Mouse (Mus musculus) forebrain, embryonic 11.5 days (tissue): ENCODE data around the gene Aldh18a1. TPM values are rescaled to one million over a fixed set of nuclear protein-coding genes. Genes with fewer than 3 reads are reported as not detected.
"Not testable (repeated sequence)": the region's sequence is repeated elsewhere in the genome, so short reads cannot be mapped to it uniquely, and the experiment has no call there.

Experiments
- ATAC-seq: fragments of 200-750 bp; cut with Nextera tagmentation; replicated peaks from 2 replicates; pipeline ENCODE4 v1.8.0; 2017; ENCODE audit warnings: moderate TSS enrichment; ENCODE audit not compliant: low FRiP score
- DNase-seq: peaks from one replicate; pipeline ENCODE4 v3.0.0-alpha.2; 2017; ENCODE audit warnings: low spot score
- H3K27ac ChIP-seq: fragments of 300-500 bp; sonication (generic); 2 replicates; pipeline ENCODE4 v1.5.1; 2014; ENCODE audit warnings: low read depth, low read length
- H3K27me3 ChIP-seq: fragments of 300-500 bp; sonication (generic); 2 replicates; pipeline ENCODE4 v1.6.1; 2014; ENCODE audit warnings: mild to moderate bottlenecking, low read length, mixed read lengths; ENCODE audit not compliant: control insufficient read depth, insufficient read depth
- H3K36me3 ChIP-seq: fragments of 300-500 bp; sonication (generic); 2 replicates; pipeline ENCODE4 v1.6.1; 2014; ENCODE audit warnings: mild to moderate bottlenecking, low read length, moderate library complexity, mixed read lengths; ENCODE audit not compliant: control insufficient read depth, insufficient read depth
- H3K4me1 ChIP-seq: fragments of 300-500 bp; sonication (generic); replicated peaks from 2 replicates; pipeline ENCODE4 v1.6.1; 2014; ENCODE audit warnings: low read length, mixed read lengths; ENCODE audit not compliant: control insufficient read depth, insufficient read depth
- H3K4me2 ChIP-seq: fragments of 300-500 bp; sonication (generic); 2 replicates; pipeline ENCODE4 v1.6.1; 2014; ENCODE audit warnings: low read depth, mild to moderate bottlenecking, low read length, moderate library complexity, mixed read lengths; ENCODE audit not compliant: severe bottlenecking
- H3K4me3 ChIP-seq: fragments of 300-500 bp; sonication (generic); 2 replicates; pipeline ENCODE4 v1.5.1; 2014; ENCODE audit warnings: low read depth, low read length
- H3K9ac ChIP-seq: fragments of 300-500 bp; sonication (generic); 2 replicates; pipeline ENCODE4 v1.6.1; 2014; ENCODE audit warnings: low read length
- H3K9me3 ChIP-seq: fragments of 300-500 bp; sonication (generic); 2 replicates; pipeline ENCODE4 v1.6.1; 2016; ENCODE audit warnings: low read length, mixed read lengths; ENCODE audit not compliant: control insufficient read depth
- WGBS: fragments of 180-500 bp; shearing (Covaris S2); extraction: QIAGEN DNeasy Blood & Tissue Kit; methylation state at CpG from one replicate; pipeline ENCODE4 v1.1.7; 2014; 5-methylcytosine and 5-hydroxymethylcytosine counted together
- polyA plus RNA-seq: library from polyadenylated mRNA; unstranded; fragments of >200 nt; fragmentation: Nextera tagmentation; extraction: Ambion mirVana; gene quantifications from 2 replicates; pipeline ENCODE4 v1.2.1, GENCODE M21; 2014

Gene Aldh18a1
- polyA plus RNA-seq, 1 experiment from 2014 or later = 109 TPM

- no peak overlapping the region for H3K27ac ChIP-seq
- H3K4me1 ChIP-seq = no peaks in the 10 kb centered on the region
- H3K9me3 ChIP-seq = no peaks in the 10 kb centered on the region
- no peaks in the 10 kb centered on the region for H3K27me3 ChIP-seq
- H3K36me3 ChIP-seq = no peaks in the 10 kb centered on the region
- 82% methylated on average over 12 of the region's 12 CpGs for WGBS
- H3K9ac ChIP-seq = no peak overlapping the region
- no peak for ATAC-seq
- no peak overlapping the region for H3K4me2 ChIP-seq
- no peak for DNase-seq
- no peak overlapping the region for H3K4me3 ChIP-seq
Observed at GRCm38 (mm10) chr19:40625935-40626334, 37.7 kb upstream of the Aldh18a1 start.

DNA sequence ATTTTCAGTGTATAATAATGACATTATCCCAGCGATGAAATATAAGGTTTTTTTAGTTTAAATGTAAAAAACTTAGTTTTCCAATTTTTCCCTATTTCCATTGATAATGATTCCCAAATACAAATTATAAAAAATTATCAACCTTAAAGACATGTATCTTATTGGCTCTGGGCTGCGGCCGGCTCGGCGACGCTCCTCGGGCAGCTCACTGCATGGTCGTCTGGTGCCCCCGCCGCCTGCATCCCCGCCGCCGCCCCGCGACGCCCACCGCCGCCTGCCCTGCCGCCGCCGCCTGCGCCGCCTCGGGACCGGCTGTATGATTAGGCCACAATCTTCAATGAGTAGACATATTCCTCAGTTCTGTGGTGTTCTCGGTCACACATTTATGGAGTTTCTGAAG is 33.4 kb upstream of the Aldh18a1 start:
- H3K27me3 ChIP-seq, H3K4me1 ChIP-seq, ATAC-seq, H3K4me3 ChIP-seq, H3K4me2 ChIP-seq, H3K36me3 ChIP-seq, DNase-seq, H3K9me3 ChIP-seq, H3K9ac ChIP-seq, H3K27ac ChIP-seq: not testable (repeated sequence)
- 42% methylated on average over 11 of the region's 26 CpGs for WGBS

DNA sequence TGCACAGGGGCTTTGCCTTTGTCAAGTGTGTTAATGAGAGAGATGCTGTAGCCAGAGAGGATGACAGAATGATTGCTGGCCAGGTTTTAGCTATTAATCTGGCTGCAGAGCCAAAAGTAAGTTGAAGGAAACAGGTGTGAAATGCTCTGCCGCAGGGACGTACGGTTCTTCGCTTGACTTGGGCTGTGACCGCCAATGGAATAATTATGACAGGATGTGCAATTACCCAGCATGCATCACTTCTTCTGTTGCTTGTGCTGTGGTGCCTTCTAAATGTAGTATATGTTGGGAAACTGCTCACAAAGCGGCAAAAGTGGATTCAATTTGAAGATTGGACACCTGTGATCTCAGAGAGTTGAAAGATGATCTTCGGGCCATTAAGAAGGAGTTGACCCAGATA is 27.8 kb upstream of the Aldh18a1 start:
- no peak for ATAC-seq
- WGBS = 95% methylated on average over 7 of the region's 7 CpGs

DNA sequence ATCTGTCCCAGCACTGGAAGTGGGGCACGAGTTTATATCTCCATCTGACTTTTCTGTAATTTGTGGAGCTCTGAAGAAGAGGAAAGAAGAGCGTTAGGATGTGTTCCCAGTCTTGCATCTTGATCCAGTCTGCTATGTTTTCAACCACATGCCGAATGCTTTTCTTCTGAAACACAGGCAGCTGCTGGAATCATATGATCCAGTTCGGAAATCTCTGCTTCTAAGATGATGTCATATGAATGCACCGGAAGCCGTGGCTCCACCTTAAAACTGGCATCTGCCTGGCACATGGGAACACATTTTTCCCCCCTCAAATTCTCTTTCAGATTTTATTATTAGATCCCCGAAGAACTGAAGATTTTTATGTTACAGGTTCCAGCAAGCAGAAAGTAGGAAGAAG is 26.5 kb upstream of the Aldh18a1 start:
- no peaks in the 10 kb centered on the region for H3K36me3 ChIP-seq
- no peak overlapping the region for H3K27ac ChIP-seq
- H3K4me3 ChIP-seq = no peak overlapping the region
- DNase-seq (no peak), ATAC-seq (no peak)
- no peaks in the 10 kb centered on the region for H3K9me3 ChIP-seq
- no peaks in the 10 kb centered on the region for H3K27me3 ChIP-seq
- no peak overlapping the region for H3K9ac ChIP-seq
- WGBS = 88% methylated on average over 7 of the region's 7 CpGs
- H3K4me2 ChIP-seq = no peak overlapping the region
- peaks cover 6% of the 10 kb centered on the region for H3K4me1 ChIP-seq

More for the DNA sequence above, 27.8 kb upstream of the Aldh18a1 start:
- no peaks in the 10 kb centered on the region for H3K27me3 ChIP-seq
- no peak overlapping the region for H3K9ac ChIP-seq
- H3K27ac ChIP-seq = no peak overlapping the region
- no peak overlapping the region for H3K4me3 ChIP-seq
- H3K4me1 ChIP-seq = peaks cover 5% of the 10 kb centered on the region
- no peaks in the 10 kb centered on the region for H3K36me3 ChIP-seq
- H3K4me2 ChIP-seq = no peak overlapping the region
- no peaks in the 10 kb centered on the region for H3K9me3 ChIP-seq
- DNase-seq = no peak

- Histone ChIP-seq H3K9me3 (no peaks in the 10 kb centered on the region), H3K27ac (no peak within 1 kb of the TSS), H3K27me3 (no peaks in the 10 kb centered on the region), H3K9ac (peak within 1 kb of the TSS; percentile 68), H3K36me3 (no peaks in the 10 kb centered on the region), H3K4me3 (peak within 1 kb of the TSS; percentile 68), H3K4me2 (peak within 1 kb of the TSS; percentile 73), H3K4me1 (peaks cover 6% of the 10 kb centered on the region)
- under 1% methylated on average over 45 of the region's 45 CpGs for WGBS
- DNase-seq (peak; percentile 98), ATAC-seq (peak; percentile 100)
Observed at GRCm38 (mm10) chr19:40611830-40612506, 23.7 kb upstream of the Aldh18a1 start, which contains the start of the genes Tctn3 and Entpd1. Gene Tctn3, minus strand, starts transcription at chr19:40612233. Gene Entpd1, plus strand, starts transcription at chr19:40612366.

DNA sequence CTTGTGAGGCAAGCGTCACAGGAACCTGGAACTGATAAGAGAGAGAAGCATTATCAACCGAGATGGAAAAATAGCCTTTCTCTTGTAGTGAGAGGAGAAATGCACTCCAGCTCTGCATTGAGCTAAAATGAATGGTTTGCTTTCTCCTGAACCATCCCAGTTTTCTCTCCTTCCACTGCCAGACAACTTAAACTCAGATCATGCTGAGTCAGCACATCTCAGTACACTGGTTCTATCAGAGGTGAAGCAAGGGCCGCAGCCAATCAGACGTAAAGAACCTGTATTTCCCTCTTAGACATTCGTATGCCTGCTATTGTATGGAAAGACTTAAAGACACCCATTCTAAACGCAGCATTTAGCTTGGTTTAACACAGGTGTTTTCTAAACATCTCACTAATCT is 19.4 kb upstream of the Aldh18a1 start:
- DNase-seq (no peak), ATAC-seq (no peak)
- no peaks in the 10 kb centered on the region for H3K9me3 ChIP-seq
- peaks cover 6% of the 10 kb centered on the region for H3K4me1 ChIP-seq
- H3K27me3 ChIP-seq = no peaks in the 10 kb centered on the region
- H3K4me3 ChIP-seq = no peak overlapping the region
- H3K9ac ChIP-seq = no peak overlapping the region
- no peak overlapping the region for H3K27ac ChIP-seq
- no peaks in the 10 kb centered on the region; the same call in 1 of the 2 replicates for H3K36me3 ChIP-seq
- WGBS = 88% methylated on average over 6 of the region's 6 CpGs
- H3K4me2 ChIP-seq = no peak overlapping the region

DNA sequence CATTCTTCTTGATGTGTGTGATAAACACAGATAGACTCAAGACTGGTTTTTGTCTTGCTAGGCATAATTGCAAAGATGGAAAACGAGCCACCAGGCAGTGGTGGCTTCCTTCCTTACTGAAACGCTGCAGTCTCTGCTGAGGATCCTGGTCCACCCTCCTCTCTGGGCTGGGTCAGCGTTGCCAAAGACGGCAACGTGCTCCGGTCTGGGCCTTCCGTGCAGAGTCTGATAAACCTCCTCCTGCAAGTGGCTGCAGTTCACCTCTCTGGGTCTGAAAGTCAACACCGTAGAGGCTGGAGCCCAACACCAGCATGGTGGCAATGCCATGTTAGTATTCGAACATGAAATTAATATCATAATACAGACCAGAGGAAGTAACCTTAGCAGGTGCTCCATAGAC is 16.9 kb upstream of the Aldh18a1 start:
- no peaks in the 10 kb centered on the region for H3K4me1 ChIP-seq
- no peak overlapping the region for H3K9ac ChIP-seq
- H3K27me3 ChIP-seq = no peaks in the 10 kb centered on the region
- no peak overlapping the region for H3K4me2 ChIP-seq
- no peaks in the 10 kb centered on the region for H3K9me3 ChIP-seq
- H3K36me3 ChIP-seq = no peaks in the 10 kb centered on the region; the same call in 1 of the 2 replicates
- H3K4me3 ChIP-seq = no peak overlapping the region
- no peak overlapping the region for H3K27ac ChIP-seq
- ATAC-seq (no peak), DNase-seq (no peak)
- WGBS = 94% methylated on average over 9 of the region's 9 CpGs

- H3K9me3 ChIP-seq = no peaks in the 10 kb centered on the region
- 89% methylated on average over 3 of the region's 3 CpGs for WGBS
- no peaks in the 10 kb centered on the region; the same call in 1 of the 2 replicates for H3K36me3 ChIP-seq
- ATAC-seq (no peak), DNase-seq (no peak)
- H3K4me1 ChIP-seq = no peaks in the 10 kb centered on the region
- H3K27ac ChIP-seq = no peak overlapping the region
- no peak overlapping the region for H3K9ac ChIP-seq
- no peak overlapping the region for H3K4me3 ChIP-seq
- no peak overlapping the region for H3K4me2 ChIP-seq
- no peaks in the 10 kb centered on the region for H3K27me3 ChIP-seq
Observed at GRCm38 (mm10) chr19:40601870-40602269, 13.6 kb upstream of the Aldh18a1 start.

DNA sequence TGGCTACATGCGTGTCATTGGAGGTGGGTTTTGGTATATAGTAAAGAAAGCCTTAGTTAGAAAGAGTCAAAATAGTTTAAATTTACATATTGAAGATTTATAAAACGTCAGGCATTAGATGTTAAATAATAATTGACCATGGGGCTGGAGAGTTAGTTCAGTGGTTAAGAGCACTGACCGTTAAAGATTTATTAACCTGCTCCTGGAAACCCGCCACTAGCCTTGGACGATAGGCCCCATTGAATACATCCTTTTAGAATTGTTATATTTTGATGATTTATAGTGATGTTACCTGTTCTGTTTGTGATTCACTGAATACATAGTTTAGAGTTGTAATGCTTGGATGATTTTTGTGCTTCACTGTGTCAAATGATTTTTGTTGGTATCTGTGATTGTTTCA is 12.6 kb upstream of the Aldh18a1 start:
- not testable (repeated sequence) for DNase-seq, H3K4me2 ChIP-seq, H3K27me3 ChIP-seq, H3K27ac ChIP-seq, ATAC-seq, H3K36me3 ChIP-seq, H3K4me1 ChIP-seq, H3K4me3 ChIP-seq, H3K9ac ChIP-seq, H3K9me3 ChIP-seq
- WGBS = 88% methylated on average over 5 of the region's 5 CpGs
